Mouse (Mus musculus) embryonic facial prominence, embryonic 11.5 days (tissue): ENCODE data around the gene Sema5a. TPM values are rescaled to one million over a fixed set of nuclear protein-coding genes. Genes with fewer than 3 reads are reported as not detected.

Experiments
- ATAC-seq: fragments of 200-750 bp; cut with Nextera tagmentation; replicated peaks from 2 replicates; pipeline ENCODE4 v1.8.0; 2017; ENCODE audit warnings: low read depth; ENCODE audit not compliant: insufficient number of reproducible peaks, low FRiP score, low TSS enrichment
- DNase-seq: peaks from one replicate; pipeline ENCODE4 v3.0.0-alpha.2; 2015; ENCODE audit warnings: low spot score
- H3K27ac ChIP-seq: fragments of 300-500 bp; sonication (generic); replicated peaks from 2 replicates; pipeline ENCODE4 v1.5.1; 2014; ENCODE audit warnings: mild to moderate bottlenecking, low read depth, low read length, control low read depth
- H3K27me3 ChIP-seq: fragments of 300-500 bp; sonication (generic); 2 replicates; pipeline ENCODE4 v1.6.1; 2014; ENCODE audit warnings: mild to moderate bottlenecking, low read length, moderate library complexity, mixed read lengths; ENCODE audit not compliant: control insufficient read depth, insufficient read depth
- H3K36me3 ChIP-seq: fragments of 300-500 bp; sonication (generic); replicated peaks from 2 replicates; pipeline ENCODE4 v1.6.1; 2014; ENCODE audit warnings: low read depth, mild to moderate bottlenecking, low read length, moderate library complexity, mixed read lengths; ENCODE audit not compliant: control insufficient read depth, insufficient read depth
- H3K4me1 ChIP-seq: fragments of 300-500 bp; sonication (generic); 2 replicates; pipeline ENCODE4 v1.6.1; 2014; ENCODE audit warnings: low read length, mixed read lengths; ENCODE audit not compliant: control insufficient read depth, insufficient read depth
- H3K4me2 ChIP-seq: fragments of 300-500 bp; sonication (generic); 2 replicates; pipeline ENCODE4 v1.6.1; 2014; ENCODE audit warnings: low read depth, mild to moderate bottlenecking, control low read depth, low read length, moderate library complexity
- H3K4me3 ChIP-seq: fragments of 300-500 bp; sonication (generic); 2 replicates; pipeline ENCODE4 v1.5.1; 2014; ENCODE audit warnings: low read depth, low read length, control low read depth
- H3K9ac ChIP-seq: fragments of 300-500 bp; sonication (generic); replicated peaks from 2 replicates; pipeline ENCODE4 v1.6.1; 2014; ENCODE audit warnings: mild to moderate bottlenecking, control low read depth, low read length
- H3K9me3 ChIP-seq: fragments of 300-500 bp; sonication (generic); replicated peaks from 2 replicates; pipeline ENCODE4 v1.6.1; 2016; ENCODE audit warnings: mild to moderate bottlenecking, low read length, inconsistent platforms, mixed read lengths; ENCODE audit not compliant: control insufficient read depth
- WGBS: fragments of 180-500 bp; shearing (Covaris S2); extraction: QIAGEN DNeasy Blood & Tissue Kit; methylation state at CpG from one replicate; pipeline ENCODE4 v1.1.7; 2014; 5-methylcytosine and 5-hydroxymethylcytosine counted together
- polyA plus RNA-seq: library from polyadenylated mRNA; unstranded; fragments of >200 nt; fragmentation: Nextera tagmentation; extraction: Ambion mirVana; gene quantifications from 2 replicates; pipeline ENCODE4 v1.2.1, GENCODE M21; 2014

Sema5a gene
- polyA plus RNA-seq, 1 experiment from 2014 or later: 20.2 TPM

DNA sequence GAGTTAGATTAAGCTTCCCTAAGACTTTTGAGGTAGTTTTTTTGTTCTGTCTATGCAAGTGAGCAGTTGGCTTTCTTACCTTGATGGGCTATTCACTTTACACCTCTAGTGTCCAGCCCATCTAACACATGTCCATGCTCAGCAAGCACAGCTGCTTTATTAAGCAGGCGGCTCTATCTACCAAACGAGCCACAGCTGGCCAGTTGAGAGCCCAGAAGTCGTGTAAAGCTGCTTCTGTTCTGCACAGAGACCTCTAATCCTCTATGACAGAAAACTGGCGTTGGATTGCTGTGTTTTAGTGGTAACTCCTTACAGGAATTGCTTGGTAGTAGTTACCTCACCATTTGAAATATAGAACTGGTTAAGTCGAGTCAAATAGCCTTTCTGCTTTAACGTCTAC, 126.8 kb downstream of the Sema5a start:
- H3K4me1 ChIP-seq: no peaks in the 10 kb centered on the region
- H3K4me2 ChIP-seq: no peak overlapping the region
- no peak overlapping the region for H3K9ac ChIP-seq
- no peaks in the 10 kb centered on the region for H3K27me3 ChIP-seq
- WGBS: 58% methylated on average over 6 of the region's 6 CpGs
- no peak overlapping the region for H3K27ac ChIP-seq
- ATAC-seq (no peak), DNase-seq (peak; percentile 24)
- no peaks in the 10 kb centered on the region for H3K36me3 ChIP-seq
- H3K9me3 ChIP-seq: no peaks in the 10 kb centered on the region
- H3K4me3 ChIP-seq: no peak overlapping the region

DNA sequence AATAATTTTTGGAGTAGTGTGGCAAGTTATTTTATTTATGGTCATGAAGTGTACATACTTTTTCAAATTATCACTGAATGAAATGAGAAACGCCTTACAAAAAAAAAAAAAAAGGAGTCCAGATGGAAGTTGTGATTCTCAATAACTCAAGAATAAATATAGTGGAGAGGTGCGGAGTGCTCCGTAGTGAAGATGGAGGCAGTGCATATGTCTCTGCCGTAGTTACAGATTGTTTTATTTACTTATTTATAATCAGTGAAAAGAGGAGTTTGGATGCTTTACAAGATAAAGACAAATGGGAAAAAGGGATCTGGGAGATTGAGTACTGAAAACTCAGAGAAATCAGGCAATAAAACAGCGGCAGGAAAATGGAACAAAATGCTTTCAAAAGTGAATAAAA, 131.7 kb downstream of the Sema5a start:
- WGBS: 88% methylated on average over 5 of the region's 5 CpGs
- Histone ChIP-seq H3K9ac (no peak overlapping the region), H3K4me3 (no peak overlapping the region)

DNA sequence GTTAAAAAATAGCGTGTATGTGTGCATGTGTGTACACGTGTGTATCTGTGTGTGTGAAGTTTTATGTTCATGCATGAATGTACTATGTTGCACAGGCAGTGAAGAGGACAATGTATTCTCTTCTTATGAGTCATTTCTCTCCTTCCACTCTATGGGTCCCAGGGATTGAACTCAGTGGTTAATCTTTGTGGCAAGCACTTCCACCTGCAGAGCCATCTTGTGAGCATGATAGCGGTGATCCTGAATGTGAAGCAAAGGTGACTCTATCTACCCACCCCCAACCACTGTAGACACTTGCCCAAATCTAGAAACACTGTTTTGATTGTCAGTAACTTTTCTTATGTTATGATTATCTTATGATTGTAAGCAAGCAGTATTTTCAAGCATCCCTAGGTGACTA, 133.2 kb downstream of the Sema5a start:
- ATAC-seq (no peak), DNase-seq (no peak)
- no peak overlapping the region for H3K9ac ChIP-seq
- H3K36me3 ChIP-seq: no peaks in the 10 kb centered on the region
- no peaks in the 10 kb centered on the region for H3K4me1 ChIP-seq
- no peak overlapping the region for H3K27ac ChIP-seq
- no peaks in the 10 kb centered on the region for H3K27me3 ChIP-seq
- H3K4me3 ChIP-seq: no peak overlapping the region
- 94% methylated on average over 3 of the region's 3 CpGs for WGBS
- no peaks in the 10 kb centered on the region for H3K9me3 ChIP-seq
- H3K4me2 ChIP-seq: no peak overlapping the region

More for the DNA sequence above, 131.7 kb downstream of the Sema5a start:
- no peak for ATAC-seq
- Histone ChIP-seq H3K27ac (no peak overlapping the region), H3K4me1 (no peaks in the 10 kb centered on the region), H3K27me3 (no peaks in the 10 kb centered on the region), H3K4me2 (no peak overlapping the region), H3K9me3 (no peaks in the 10 kb centered on the region), H3K36me3 (no peaks in the 10 kb centered on the region)
- no peak for DNase-seq

DNA sequence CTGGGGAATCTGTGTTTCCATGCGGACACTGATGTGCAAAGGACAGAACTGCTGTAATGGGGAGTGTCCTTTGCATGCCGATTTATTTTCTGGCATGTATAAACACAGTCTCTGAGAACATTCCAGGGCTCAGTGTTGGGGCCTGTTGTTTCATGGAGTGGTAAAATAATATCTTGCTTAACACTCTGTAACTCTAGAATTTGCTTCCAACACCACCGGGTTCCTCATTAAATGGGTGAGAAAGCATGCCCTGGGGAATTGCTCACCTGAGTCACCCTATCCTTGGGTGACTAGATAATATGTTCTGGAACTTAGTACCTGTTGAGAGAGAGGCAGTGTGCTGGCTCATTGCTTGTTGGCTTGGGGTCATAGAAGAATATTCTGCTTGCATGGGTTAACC, 135.7 kb downstream of the Sema5a start:
- H3K9ac ChIP-seq: no peak overlapping the region
- no peak for ATAC-seq
- H3K4me2 ChIP-seq: no peak overlapping the region
- no peak overlapping the region for H3K27ac ChIP-seq
- no peaks in the 10 kb centered on the region for H3K9me3 ChIP-seq
- H3K4me3 ChIP-seq: no peak overlapping the region
- no peaks in the 10 kb centered on the region for H3K4me1 ChIP-seq
- no peaks in the 10 kb centered on the region for H3K36me3 ChIP-seq
- H3K27me3 ChIP-seq: no peaks in the 10 kb centered on the region
- no peak for DNase-seq
- WGBS: 88% methylated on average over 3 of the region's 3 CpGs

DNA sequence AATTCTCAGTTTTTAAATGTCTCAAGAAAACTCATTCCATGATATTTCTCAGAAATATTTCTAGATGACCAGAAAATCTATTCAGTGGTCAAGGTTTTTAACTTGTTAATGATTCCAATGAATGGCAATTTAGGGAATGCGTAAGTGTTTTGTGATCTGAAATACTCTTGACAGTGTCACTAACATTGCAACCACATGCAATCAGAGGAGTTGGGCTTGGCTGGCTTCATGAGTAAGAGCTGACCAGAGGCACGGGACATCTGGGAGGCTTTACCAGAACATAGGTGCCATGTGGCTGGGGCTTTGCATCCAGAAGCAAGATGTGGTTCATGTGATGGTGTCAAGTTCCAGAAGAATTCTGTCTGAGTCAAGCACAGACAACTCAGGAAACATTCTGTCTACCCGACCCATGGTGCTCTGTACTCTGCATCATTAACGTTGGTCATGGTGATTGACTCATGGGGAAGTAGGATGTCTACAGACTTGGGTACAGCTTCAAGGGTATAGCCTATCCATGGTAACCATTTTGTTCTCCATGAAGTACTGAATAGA, 138.4 kb downstream of the Sema5a start:
- no peak overlapping the region for H3K9ac ChIP-seq
- ATAC-seq: no peak
- no peak overlapping the region for H3K4me2 ChIP-seq
- H3K9me3 ChIP-seq: no peaks in the 10 kb centered on the region
- no peak for DNase-seq
- 88% methylated on average over 4 of the region's 4 CpGs for WGBS
- no peaks in the 10 kb centered on the region for H3K36me3 ChIP-seq
- H3K27ac ChIP-seq: no peak overlapping the region
- H3K4me3 ChIP-seq: no peak overlapping the region
- H3K27me3 ChIP-seq: no peaks in the 10 kb centered on the region
- no peaks in the 10 kb centered on the region for H3K4me1 ChIP-seq

DNA sequence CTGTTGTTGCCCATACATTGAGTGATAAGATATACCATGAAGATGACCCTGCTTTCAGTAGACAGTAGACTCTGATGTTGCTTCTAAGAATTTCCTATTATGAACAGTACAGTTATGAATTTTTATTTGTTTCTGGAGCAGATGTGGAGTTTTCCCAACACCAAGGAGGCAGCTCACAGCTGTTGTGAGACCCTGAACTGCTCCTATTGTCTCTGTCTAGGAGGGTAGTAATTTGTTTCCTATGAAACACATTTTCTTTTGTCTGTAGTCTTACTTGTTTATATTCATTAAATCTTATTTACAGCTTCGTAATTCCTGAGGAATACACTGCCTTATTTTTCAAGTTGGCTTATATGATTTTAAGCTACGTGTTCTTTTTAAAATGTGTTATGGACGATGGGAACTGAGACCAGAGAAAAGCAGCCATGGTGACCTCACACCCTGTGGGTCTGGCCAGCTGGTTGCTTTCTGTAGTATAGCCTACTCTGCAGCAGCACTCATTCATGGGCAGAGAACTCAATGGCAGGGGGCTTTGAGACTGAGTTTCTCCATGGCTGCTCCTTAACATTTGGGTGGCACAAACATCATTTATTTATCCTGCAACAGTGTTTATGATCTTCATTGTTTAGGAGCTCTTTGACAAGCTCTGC, 151.8 kb downstream of the Sema5a start:
- no peak overlapping the region for H3K4me2 ChIP-seq
- WGBS: 87% methylated on average over 3 of the region's 3 CpGs
- no peaks in the 10 kb centered on the region for H3K36me3 ChIP-seq
- no peak overlapping the region for H3K27ac ChIP-seq
- H3K9me3 ChIP-seq: no peaks in the 10 kb centered on the region
- DNase-seq: no peak
- no peak overlapping the region for H3K4me3 ChIP-seq
- ATAC-seq: no peak
- H3K9ac ChIP-seq: no peak overlapping the region
- no peaks in the 10 kb centered on the region for H3K27me3 ChIP-seq
- no peaks in the 10 kb centered on the region for H3K4me1 ChIP-seq

DNA sequence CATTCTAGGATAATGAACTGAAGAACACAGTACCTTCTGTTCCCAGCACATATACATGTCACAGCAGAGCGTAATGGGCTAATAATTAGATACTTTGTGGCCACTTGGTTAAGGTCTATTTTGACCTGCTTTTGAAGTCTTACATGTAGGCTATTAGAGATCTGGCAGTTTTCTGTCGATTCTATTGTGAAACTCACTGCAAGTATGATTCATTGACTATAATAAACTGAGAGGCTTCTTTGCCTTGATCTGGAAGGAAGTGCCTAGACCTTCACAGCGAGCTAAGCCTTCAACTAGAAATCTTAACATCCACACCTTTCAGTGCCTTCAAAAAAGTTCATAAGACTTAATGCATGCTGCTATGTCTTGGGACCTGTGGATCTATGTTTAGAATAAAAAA, 152.5 kb downstream of the Sema5a start:
- 82% methylated on average over 3 of the region's 3 CpGs for WGBS
- Histone ChIP-seq H3K9me3 (no peaks in the 10 kb centered on the region), H3K27me3 (no peaks in the 10 kb centered on the region), H3K4me3 (no peak overlapping the region), H3K4me1 (no peaks in the 10 kb centered on the region), H3K36me3 (no peaks in the 10 kb centered on the region), H3K9ac (no peak overlapping the region), H3K27ac (no peak overlapping the region), H3K4me2 (no peak overlapping the region)
- no peak for DNase-seq
- ATAC-seq: no peak

DNA sequence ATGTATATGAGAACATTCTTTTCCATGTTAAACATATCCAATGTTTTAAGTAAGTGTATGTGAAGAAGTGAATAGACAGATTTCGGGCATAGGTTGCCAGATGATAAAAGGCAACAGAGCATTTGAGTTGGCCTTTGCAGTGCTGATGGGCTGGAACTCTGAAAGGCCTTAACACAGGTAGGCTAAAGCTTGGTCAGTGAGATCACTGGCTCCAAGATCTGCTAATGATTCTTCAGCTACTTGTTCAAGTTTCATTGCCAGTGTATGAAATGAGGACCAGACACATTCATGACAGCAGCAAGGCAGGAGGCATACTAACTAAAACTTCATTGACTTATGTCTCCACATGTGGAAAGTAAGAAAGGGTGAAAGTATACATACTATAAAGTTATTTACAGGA, 154.1 kb downstream of the Sema5a start:
- ATAC-seq: no peak

More for the DNA sequence above, 154.1 kb downstream of the Sema5a start:
- Histone ChIP-seq H3K9ac (no peak overlapping the region), H3K27me3 (no peaks in the 10 kb centered on the region), H3K4me2 (no peak overlapping the region), H3K27ac (no peak overlapping the region), H3K9me3 (no peaks in the 10 kb centered on the region), H3K36me3 (no peaks in the 10 kb centered on the region), H3K4me1 (no peaks in the 10 kb centered on the region), H3K4me3 (no peak overlapping the region)
- no peak for DNase-seq
- WGBS: 88% methylated on average over 1 of the region's 1 CpGs
